Mouse (Mus musculus): ENCODE measurements around the gene Atxn1. TPM values are rescaled to one million over a fixed set of nuclear protein-coding genes. Genes with fewer than 3 reads are reported as not detected.
A peak's percentile ranks its signal among the peaks of the same experiment; 100 is the strongest.

Gene Atxn1
- total and polyA plus RNA-seq, 3 experiments = 7.5 to 30.1 (median 27.3) TPM

DNA sequence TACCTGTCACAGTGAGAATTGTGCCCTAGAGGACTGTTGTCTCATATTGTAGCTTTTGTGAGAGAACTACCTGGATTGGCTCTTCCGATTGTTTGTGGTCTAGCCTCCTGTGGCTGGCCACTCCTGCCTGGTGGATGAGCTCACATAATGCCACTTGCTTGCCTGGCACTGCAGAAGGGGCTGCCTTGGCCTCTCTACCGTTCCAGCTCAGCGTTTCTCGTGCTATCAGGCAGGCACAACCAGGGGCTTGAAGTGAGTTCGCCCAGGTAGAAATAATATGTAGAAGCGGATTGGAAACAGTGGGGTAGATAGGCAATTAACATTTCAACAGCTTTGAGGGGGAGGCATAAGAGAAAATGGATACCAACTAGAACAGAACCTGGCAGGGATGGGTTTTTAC is 455.4 kb downstream of the Atxn1 start:
- WGBS = 68% methylated on average over 6 of the region's 6 CpGs
- no peak overlapping the region for H3K9ac ChIP-seq (ENCODE audit: low read depth, low read length)
- H3K27me3 ChIP-seq (ENCODE audit: control insufficient read depth, insufficient read depth, low read length) = no peaks in the 10 kb centered on the region
- TF ChIP-seq CTCF (IDR thresholded peaks at IDR 0.05) = no peak
- TF ChIP-seq POLR2A (IDR thresholded peaks at IDR 0.05; ENCODE audit: insufficient read depth, low read depth, low read length) = no peak
- no peak for TF ChIP-seq EP300 (IDR thresholded peaks at IDR 0.05; ENCODE audit: insufficient read depth, low read depth, low read length)
- H3K27ac ChIP-seq = peak overlapping the region; percentile 95
- peaks cover 17% of the 10 kb centered on the region for H3K4me1 ChIP-seq (ENCODE audit: control insufficient read depth, insufficient read depth, low read length)
- no peak overlapping the region for H3K4me3 ChIP-seq
- H3K36me3 ChIP-seq (ENCODE audit: control insufficient read depth, insufficient read depth, low read length) = peaks cover 15% of the 10 kb centered on the region
- no peak for DNase-seq
- H3K79me2 ChIP-seq (replicated peaks; ENCODE audit: control insufficient read depth, insufficient read depth, low read length) = no peaks in the 10 kb centered on the region
- intact Hi-C loops (cut with DNase I) = no loop called here

DNA sequence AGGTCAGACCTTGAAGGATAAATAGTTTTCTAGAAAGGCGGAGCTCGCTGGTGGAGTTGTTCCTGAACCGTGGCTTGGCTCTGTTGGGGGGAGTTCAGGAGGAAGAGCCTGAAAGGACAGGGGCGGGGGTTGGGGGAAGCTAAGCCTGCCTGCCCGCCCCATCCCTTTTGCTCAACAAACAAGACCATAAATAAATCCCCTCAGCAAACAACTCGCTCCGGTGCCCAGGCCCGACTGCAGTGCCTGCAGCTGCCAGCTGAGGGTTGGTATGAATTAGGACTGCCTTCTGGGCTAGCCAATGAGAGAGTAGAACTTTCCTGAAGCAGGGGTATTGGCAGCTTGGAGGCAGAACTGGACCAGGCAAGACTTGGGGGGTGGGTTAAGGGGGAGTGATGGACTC is 456.3 kb downstream of the Atxn1 start:
- DNase-seq = peak; percentile 65 to 79
- peaks cover 15% of the 10 kb centered on the region for H3K4me1 ChIP-seq (ENCODE audit: control insufficient read depth, insufficient read depth, low read length)
- H3K27me3 ChIP-seq (ENCODE audit: control insufficient read depth, insufficient read depth, low read length) = no peaks in the 10 kb centered on the region
- intact Hi-C loops (cut with DNase I) = no loop called here
- 4% methylated on average over 8 of the region's 8 CpGs for whole genome bisulfite sequencing
- TF ChIP-seq EP300 (IDR thresholded peaks at IDR 0.05; ENCODE audit: insufficient read depth, low read depth, low read length) (no peak), CTCF (IDR thresholded peaks at IDR 0.05) (peak; percentile 53), POLR2A (IDR thresholded peaks at IDR 0.05; ENCODE audit: insufficient read depth, low read depth, low read length) (peak; percentile 79)
- H3K79me2 ChIP-seq (replicated peaks; ENCODE audit: control insufficient read depth, insufficient read depth, low read length) = no peaks in the 10 kb centered on the region
- H3K9ac ChIP-seq (ENCODE audit: low read depth, low read length) = peak overlapping the region; percentile 9
- H3K4me3 ChIP-seq = peak overlapping the region; percentile 71
- peaks cover 15% of the 10 kb centered on the region for H3K36me3 ChIP-seq (ENCODE audit: control insufficient read depth, insufficient read depth, low read length)
- H3K27ac ChIP-seq = peak overlapping the region; percentile 95

DNA sequence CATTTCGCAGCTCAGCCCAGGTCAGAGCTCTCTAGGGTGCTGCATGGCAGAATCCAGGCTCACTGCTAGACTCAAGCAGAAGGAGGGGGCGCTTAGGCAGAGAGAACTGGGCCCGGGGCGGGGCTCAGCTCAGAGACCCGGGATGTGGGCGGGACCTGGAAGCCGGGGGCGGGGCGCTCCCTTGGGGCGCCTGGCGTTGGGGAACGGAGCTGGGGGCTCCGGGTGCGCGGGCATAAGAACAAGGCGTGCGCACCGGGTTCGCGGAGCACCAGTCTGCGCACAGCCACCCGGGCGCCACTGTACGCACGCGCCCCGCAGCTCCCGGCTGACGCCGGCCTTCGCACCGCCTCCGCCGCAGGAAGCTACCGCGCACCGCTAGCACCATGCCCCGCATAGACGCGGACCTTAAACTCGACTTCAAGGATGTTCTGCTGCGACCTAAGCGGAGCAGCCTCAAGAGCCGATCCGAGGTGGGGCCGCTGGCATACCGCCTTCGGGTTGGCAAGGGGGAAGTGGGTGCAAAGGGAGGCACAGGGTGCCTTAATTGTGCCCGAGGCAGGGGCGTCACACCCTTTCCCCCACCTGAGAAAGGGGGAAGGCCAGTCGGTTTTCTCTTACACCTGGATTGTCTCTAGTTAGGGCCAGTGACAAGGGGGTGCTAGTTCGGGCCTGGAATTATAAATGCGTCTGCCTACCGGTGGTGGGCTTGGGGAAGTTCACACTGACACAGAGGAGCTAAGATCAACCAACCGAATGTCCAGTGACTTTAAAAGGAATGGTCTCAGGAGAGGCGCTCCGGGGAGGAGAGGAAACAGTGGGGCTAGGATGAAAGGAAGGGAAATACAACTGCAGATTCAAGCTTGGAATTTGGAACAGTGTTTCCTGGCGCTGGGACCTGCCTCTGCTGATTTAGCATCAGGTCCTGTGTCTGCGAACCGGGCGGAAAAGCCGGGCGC is 457.3 kb downstream of the Atxn1 start, which contains the start of gene Gmpr:
Gene Gmpr (plus strand): TSS at position 171 of the 956 bp plus-strand sequence.
- Histone ChIP-seq H3K79me2 (replicated peaks; ENCODE audit: control insufficient read depth, insufficient read depth, low read length) (no peaks in the 10 kb centered on the region), H3K4me1 (ENCODE audit: control insufficient read depth, insufficient read depth, low read length) (peaks cover 11% of the 10 kb centered on the region), H3K27ac (peak within 1 kb of the TSS; percentile 95), H3K9ac (ENCODE audit: low read depth, low read length) (peak within 1 kb of the TSS; percentile 86), H3K36me3 (ENCODE audit: control insufficient read depth, insufficient read depth, low read length) (peaks cover 12% of the 10 kb centered on the region), H3K27me3 (ENCODE audit: control insufficient read depth, insufficient read depth, low read length) (no peaks in the 10 kb centered on the region), H3K4me3 (peak within 1 kb of the TSS; percentile 71)
- intact Hi-C loops (cut with DNase I) = no loop called here
- DNase-seq = peak; percentile 83 to 85
- TF ChIP-seq POLR2A (IDR thresholded peaks at IDR 0.05; ENCODE audit: insufficient read depth, low read depth, low read length) = peak; percentile 33; the same call in 1 of the 2 replicates
- TF ChIP-seq CTCF (IDR thresholded peaks at IDR 0.05) = 0 out of 2 replicates have a peak, but pooled peaks have one; percentile 10
- no peak for TF ChIP-seq EP300 (IDR thresholded peaks at IDR 0.05; ENCODE audit: insufficient read depth, low read depth, low read length)
- 1% methylated on average over 63 of the region's 63 CpGs for WGBS

DNA sequence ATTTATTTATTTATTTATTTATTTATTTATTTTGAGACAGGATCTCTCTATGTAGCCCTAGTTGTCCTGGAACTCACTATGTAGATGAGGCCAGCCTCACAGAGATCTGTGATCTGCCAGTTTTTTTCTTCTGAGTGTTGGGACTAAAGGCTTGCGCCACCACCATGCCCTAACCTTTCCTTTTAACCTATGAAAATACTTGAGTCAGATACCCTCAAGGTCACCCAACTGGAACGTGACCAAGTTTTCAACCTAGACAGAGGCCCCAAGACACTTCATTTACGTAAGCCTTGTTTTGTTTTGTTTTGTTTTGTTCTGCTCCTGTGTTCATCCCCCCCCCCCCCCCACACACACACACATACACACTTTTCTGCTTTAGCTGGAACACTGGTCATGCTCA is 459.3 kb downstream of the Atxn1 start:
- TF ChIP-seq CTCF (IDR thresholded peaks at IDR 0.05) (no peak), POLR2A (IDR thresholded peaks at IDR 0.05; ENCODE audit: insufficient read depth, low read depth, low read length) (no peak), EP300 (IDR thresholded peaks at IDR 0.05; ENCODE audit: insufficient read depth, low read depth, low read length) (no peak)
- Histone ChIP-seq H3K4me3 (no peak overlapping the region), H3K27me3 (ENCODE audit: control insufficient read depth, insufficient read depth, low read length) (no peaks in the 10 kb centered on the region), H3K79me2 (replicated peaks; ENCODE audit: control insufficient read depth, insufficient read depth, low read length) (no peaks in the 10 kb centered on the region), H3K27ac (no peak overlapping the region), H3K9ac (ENCODE audit: low read depth, low read length) (no peak overlapping the region), H3K4me1 (ENCODE audit: control insufficient read depth, insufficient read depth, low read length) (no peaks in the 10 kb centered on the region), H3K36me3 (ENCODE audit: control insufficient read depth, insufficient read depth, low read length) (no peaks in the 10 kb centered on the region)
- intact Hi-C loops (cut with DNase I) = no loop called here
- no peak for DNase-seq
- WGBS = 92% methylated on average over 3 of the region's 3 CpGs

DNA sequence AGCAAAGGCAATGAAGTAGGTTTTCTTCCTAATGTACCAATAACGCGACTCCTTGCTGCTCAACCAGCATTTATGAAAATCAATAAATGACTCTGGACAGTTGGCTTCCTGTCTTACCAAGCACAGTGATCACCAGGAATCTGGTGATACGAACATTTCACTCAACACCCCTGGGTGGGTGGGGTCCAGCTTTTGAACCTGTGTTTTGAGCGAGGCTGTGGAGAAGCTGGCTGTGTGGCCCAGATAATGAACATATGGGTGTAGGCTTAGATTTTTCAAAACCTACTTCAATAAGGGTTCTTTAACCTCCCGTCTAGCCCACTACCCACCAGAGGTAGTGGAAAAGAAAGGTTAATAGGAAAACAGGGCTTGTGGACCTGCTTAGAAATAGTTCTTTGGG is 462.0 kb downstream of the Atxn1 start:
- WGBS = 90% methylated on average over 5 of the region's 5 CpGs
- intact Hi-C loops (cut with DNase I) = no loop called here
- no peak overlapping the region for H3K4me3 ChIP-seq

DNA sequence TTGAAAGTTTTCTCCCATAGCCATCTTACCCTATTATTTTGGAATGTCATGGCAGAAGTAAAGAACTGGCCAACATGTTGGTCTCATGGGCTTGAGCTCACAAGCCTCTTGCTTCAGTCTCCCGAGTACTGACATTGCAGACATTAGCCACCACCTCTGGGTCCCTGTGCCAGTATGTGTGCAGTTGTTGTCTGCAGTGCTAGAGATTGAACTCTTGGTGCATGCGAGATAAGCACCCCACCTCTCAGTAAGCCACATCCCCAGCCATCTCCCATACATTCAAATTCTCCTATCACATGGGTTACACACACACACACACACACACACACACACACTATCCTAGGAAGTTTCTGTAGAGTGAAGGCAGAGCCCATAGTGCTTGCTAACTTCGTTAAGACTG is 464.9 kb downstream of the Atxn1 start:
- no peak overlapping the region for H3K4me3 ChIP-seq
- H3K27ac ChIP-seq = no peak overlapping the region
- intact Hi-C loops (cut with DNase I) = no loop called here
- WGBS = 83% methylated on average over 3 of the region's 3 CpGs
- H3K36me3 ChIP-seq (ENCODE audit: control insufficient read depth, insufficient read depth, low read length) = no peaks in the 10 kb centered on the region
- DNase-seq = peak; percentile 1 to 14
- H3K79me2 ChIP-seq (replicated peaks; ENCODE audit: control insufficient read depth, insufficient read depth, low read length) = no peaks in the 10 kb centered on the region
- no peak for TF ChIP-seq EP300 (IDR thresholded peaks at IDR 0.05; ENCODE audit: insufficient read depth, low read depth, low read length)
- TF ChIP-seq CTCF (IDR thresholded peaks at IDR 0.05) = no peak
- no peak for TF ChIP-seq POLR2A (IDR thresholded peaks at IDR 0.05; ENCODE audit: insufficient read depth, low read depth, low read length)
- H3K9ac ChIP-seq (ENCODE audit: low read depth, low read length) = no peak overlapping the region
- no peaks in the 10 kb centered on the region for H3K27me3 ChIP-seq (ENCODE audit: control insufficient read depth, insufficient read depth, low read length)
- no peaks in the 10 kb centered on the region; the same call in 1 of the 2 replicates for H3K4me1 ChIP-seq (ENCODE audit: control insufficient read depth, insufficient read depth, low read length)

More for the DNA sequence above, 462.0 kb downstream of the Atxn1 start:
- Histone ChIP-seq H3K79me2 (replicated peaks; ENCODE audit: control insufficient read depth, insufficient read depth, low read length) (no peaks in the 10 kb centered on the region), H3K4me1 (ENCODE audit: control insufficient read depth, insufficient read depth, low read length) (no peaks in the 10 kb centered on the region; the same call in 1 of the 2 replicates), H3K36me3 (ENCODE audit: control insufficient read depth, insufficient read depth, low read length) (no peaks in the 10 kb centered on the region), H3K27me3 (ENCODE audit: control insufficient read depth, insufficient read depth, low read length) (no peaks in the 10 kb centered on the region), H3K27ac (no peak overlapping the region), H3K9ac (ENCODE audit: low read depth, low read length) (no peak overlapping the region)
- TF ChIP-seq EP300 (IDR thresholded peaks at IDR 0.05; ENCODE audit: insufficient read depth, low read depth, low read length) (no peak), CTCF (IDR thresholded peaks at IDR 0.05) (no peak), POLR2A (IDR thresholded peaks at IDR 0.05; ENCODE audit: insufficient read depth, low read depth, low read length) (no peak)
- DNase-seq = peak in 1 of 2 experiments; percentile 8

Measured in heart, adult 2 months (tissue).